Mouse (Mus musculus) left cerebral cortex, postnatal 10 days (tissue): Measurements from ENCODE around the gene Scn3b. TPM values are rescaled to one million over a fixed set of nuclear protein-coding genes. Genes with fewer than 3 reads are reported as not detected.
A peak's percentile ranks its signal among the peaks of the same experiment; 100 is the strongest.

ENCODE experiments used
- DNase-seq, 2 experiments: peaks; one replicate each; pipeline ENCODE4 v3.0.0; 2021 to 2022; ENCODE audit warnings: low spot score in 2 of 2, mixed read lengths in 1 of 2; ENCODE audit errors: extremely low spot score in 1 of 2
- intact Hi-C: fragments of 180-260 bp; cut with DNase I; formaldehyde crosslinking; loops from one replicate; pipeline ENCODE4 v1.15.1; 2025
- total RNA-seq, 2 experiments: library from RNA; stranded (reverse); gene quantifications; 2 replicates each; pipeline ENCODE4 v1.2.3; 2021

Gene Scn3b
- total RNA-seq, 2 experiments from 2014 or later = 152 to 153 TPM

- intact Hi-C loops = no loop called here
- no peak for DNase-seq
Observed at GRCm38 (mm10) chr9:40263874-40264273, 5.1 kb upstream of the Scn3b start.

DNA sequence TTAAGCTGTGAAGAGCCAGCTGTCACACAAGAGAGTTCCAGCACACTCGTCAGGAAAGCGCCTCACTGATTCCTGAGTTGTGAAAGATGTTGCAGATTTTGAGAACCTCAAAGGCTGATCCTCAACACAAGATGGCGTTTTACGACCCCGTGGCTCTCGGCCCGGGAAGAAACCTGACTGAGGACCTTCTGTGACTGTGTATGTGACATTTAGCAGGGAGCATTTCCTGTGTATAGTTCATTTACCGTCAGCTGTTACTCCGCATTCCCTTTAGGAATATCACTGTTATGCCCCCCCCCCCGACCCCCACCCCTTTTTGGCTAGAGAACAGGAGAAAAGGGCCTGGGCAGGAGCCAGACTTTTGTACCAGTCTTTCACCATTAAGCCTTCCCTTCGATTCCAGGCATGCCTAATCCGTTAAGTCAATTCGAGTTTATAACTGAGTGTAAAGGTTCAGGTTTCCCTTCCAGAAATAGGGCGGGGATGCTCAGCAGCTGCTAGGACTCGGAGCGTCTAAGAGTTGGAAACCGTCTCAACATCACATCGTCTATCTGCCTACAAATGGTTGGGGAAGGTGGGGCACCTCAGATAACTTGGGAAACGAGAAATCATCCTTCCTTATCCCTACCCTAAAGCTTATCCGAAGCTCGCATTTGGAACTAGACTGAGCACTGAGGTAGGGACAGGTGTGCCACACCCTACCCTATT, 823 bp upstream of the Scn3b start:
- DNase-seq = no peak
- intact Hi-C loops = no loop called here

- intact Hi-C loops = no loop called here
Observed at GRCm38 (mm10) chr9:40268748-40269102, 292 bp upstream of the Scn3b start.

DNA sequence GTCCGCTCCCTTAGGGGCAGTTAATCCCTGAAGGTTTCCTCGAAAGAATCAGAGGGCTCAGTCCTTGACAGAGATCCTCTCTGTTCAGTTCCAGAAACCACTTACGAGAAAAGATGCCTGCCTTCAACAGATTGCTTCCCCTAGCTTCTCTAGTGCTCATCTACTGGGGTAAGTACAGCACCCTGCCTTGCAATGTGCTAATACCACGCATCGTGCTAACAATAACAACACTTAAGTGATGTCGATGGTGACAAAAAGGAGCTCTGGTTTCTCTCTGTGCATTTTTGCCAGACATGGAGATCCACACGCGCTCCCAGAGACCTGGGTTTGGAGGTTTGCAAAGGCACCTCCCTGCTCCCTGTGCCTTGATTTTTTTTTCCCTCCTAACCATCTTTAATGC, 863 bp downstream of the Scn3b start:
- intact Hi-C loops = loop anchor here (5.0 kb wide), 1 partner anchor 43 kb away; no protein-coding TSS in a partner anchor
- no peak for DNase-seq

More at GRCm38 (mm10) chr9:40268748-40269102, 292 bp upstream of the Scn3b start:
- no peak for DNase-seq

DNA sequence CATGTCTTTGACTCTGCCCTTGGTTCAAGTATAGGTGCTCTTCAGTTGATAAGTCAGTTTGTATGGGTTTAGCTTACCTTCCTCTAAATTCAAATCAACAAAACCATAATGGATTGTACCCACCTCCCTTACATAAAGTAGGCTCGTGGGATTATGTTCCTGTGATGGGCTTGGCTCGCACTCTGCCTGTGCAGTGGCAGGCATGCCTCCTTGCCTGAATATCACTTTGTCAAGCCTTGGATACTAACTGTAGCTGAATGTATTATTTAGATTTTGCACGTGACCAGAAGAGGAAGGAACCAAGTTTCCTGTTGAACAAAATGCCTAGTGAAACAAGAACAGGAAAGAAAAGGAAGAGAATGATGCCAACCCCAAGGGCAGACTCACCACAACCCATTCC, 2.1 kb downstream of the Scn3b start:
- DNase-seq = no peak
- intact Hi-C loops = loop anchor here (5.0 kb wide), 1 partner anchor 44 kb away; no protein-coding TSS in a partner anchor

GRCm38 (mm10) chr9:40272822-40273221, 3.8 kb downstream of the Scn3b start:
- intact Hi-C loops = loop anchor here (5.0 kb wide), 1 partner anchor 46 kb away; no protein-coding TSS in a partner anchor
- DNase-seq = no peak

GRCm38 (mm10) chr9:40275904-40276303, 6.9 kb downstream of the Scn3b start:
- intact Hi-C loops = no loop called here
- no peak for DNase-seq

- intact Hi-C loops = no loop called here
- DNase-seq = no peak
Observed at GRCm38 (mm10) chr9:40277671-40278070, 8.7 kb downstream of the Scn3b start.

DNA sequence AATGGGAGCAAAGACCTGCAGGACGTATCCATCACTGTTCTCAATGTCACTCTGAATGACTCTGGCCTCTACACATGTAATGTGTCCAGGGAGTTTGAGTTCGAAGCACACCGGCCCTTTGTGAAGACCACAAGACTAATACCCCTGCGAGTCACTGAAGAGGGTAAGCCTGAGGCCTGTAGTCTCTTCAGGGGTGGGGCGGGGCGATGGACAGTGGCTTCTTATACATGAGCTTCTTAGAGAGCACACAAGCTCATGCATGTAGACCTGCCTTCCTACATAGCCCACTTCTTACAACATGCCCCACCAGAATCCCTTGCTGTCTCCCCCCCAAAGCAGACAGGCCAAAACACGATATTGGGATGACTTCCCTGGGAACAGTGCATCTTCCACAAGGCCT, 10.4 kb downstream of the Scn3b start:
- no peak for DNase-seq
- intact Hi-C loops = no loop called here

DNA sequence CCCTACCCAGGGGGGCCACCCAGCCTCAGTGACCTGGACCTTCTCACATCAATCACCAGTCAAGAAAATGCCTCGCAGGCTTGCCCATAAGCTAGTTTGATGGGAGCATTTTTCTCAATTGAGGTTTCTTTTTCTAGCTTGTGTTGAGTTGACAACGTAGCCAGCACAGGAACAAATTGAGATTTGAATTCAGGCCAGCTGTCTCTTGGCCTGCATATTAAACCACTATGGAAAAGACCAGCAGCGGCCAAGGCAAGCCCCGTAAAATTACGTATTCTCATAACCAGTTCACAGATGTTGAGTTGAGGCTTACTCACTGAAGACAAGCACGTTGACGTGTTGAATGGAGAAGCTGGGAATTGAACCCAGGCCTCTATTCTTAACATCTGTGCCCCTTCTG, 14.0 kb downstream of the Scn3b start:
- intact Hi-C loops = no loop called here
- DNase-seq = no peak

- intact Hi-C loops = no loop called here
- DNase-seq = no peak
Observed at GRCm38 (mm10) chr9:40292475-40292874, 23.5 kb downstream of the Scn3b start.

- no peak for DNase-seq
- intact Hi-C loops = no loop called here
Observed at GRCm38 (mm10) chr9:40293286-40293685, 24.3 kb downstream of the Scn3b start.

GRCm38 (mm10) chr9:40293740-40294139, 24.7 kb downstream of the Scn3b start:
- intact Hi-C loops = no loop called here
- DNase-seq = no peak

GRCm38 (mm10) chr9:40294210-40294609, 25.2 kb downstream of the Scn3b start:
- no peak for DNase-seq
- intact Hi-C loops = no loop called here

- no peak for DNase-seq
- intact Hi-C loops = no loop called here
Observed at GRCm38 (mm10) chr9:40294866-40295265, 25.8 kb downstream of the Scn3b start.

DNA sequence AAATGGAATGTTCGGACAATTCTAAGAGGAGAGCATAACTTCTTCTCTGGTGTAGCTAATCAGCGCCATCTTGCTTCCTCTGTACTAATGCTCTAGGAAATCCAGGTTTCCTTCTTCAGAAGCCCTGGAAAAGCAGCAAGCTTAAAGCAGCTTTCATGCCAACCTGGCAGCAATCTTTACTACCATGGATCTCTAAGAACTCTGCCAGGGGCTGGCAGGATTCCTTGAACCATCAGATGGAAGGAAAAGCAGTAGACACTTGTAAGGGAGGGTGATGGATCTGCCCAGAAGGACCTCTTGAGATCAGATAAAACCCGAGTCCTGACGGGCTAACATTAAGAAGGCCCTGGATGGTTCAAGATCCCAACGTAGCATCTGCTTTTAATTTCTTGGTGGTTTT, 27.2 kb downstream of the Scn3b start:
- intact Hi-C loops = no loop called here
- DNase-seq = peak; percentile 38 to 49

GRCm38 (mm10) chr9:40297969-40298368, 29.0 kb downstream of the Scn3b start:
- intact Hi-C loops = no loop called here
- DNase-seq = no peak

DNA sequence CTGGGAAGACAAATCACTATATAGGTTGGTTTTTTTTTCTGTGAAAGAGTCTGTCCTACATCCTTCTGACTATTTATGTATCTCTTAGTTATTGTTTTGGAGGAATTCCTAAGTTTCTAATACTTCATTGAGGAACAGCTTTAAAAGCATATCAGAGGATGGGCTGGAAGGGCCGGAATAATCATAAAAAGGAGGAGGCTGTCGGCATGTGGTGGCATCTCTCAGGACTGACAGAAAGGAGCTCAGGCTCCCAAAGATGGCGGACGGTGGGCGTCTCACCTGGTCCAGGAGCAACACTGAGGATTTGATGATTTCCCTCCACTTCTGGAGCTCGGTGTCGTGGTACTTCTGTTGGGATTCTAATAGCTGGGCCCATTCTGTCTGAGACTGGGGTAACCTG, 30.3 kb downstream of the Scn3b start:
- DNase-seq = no peak
- intact Hi-C loops = no loop called here

- intact Hi-C loops = no loop called here
- peak in 1 of 2 experiments; percentile 18 for DNase-seq
Observed at GRCm38 (mm10) chr9:40300018-40300989, 31.3 kb downstream of the Scn3b start.

DNA sequence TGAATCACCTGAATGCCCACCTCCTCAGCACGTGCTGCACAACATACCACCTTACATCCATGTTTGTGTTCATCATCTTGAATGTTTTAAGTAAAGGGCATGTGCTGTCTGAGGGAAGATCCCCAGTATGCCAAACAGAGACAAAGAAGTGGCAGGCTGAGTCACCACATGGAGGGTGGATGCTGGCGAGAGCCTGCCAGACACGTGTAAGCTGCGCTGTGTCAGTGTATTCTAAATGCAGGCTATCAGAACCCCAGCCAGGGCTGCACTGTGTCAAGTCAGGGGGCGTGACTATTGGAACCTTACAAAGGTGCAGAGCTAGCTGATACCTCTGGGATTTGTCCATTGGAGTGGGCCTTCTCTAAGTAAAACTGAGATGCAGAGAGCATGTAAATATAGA, 32.5 kb downstream of the Scn3b start:
- intact Hi-C loops = no loop called here
- peak in 1 of 2 experiments; percentile 13 for DNase-seq
